Mouse (Mus musculus): Measurements from ENCODE around the gene Nr1h3. TPM values are rescaled to one million over a fixed set of nuclear protein-coding genes. Genes with fewer than 3 reads are reported as not detected.
"Not testable (repeated sequence)": the region's sequence is repeated elsewhere in the genome, so short reads cannot be mapped to it uniquely, and the experiment has no call there.

Gene Nr1h3
- 1.7 and 1.8 TPM in 2 replicates for polyA plus RNA-seq (2015; fragmentation: Nextera tagmentation; extraction: Ambion mirVana)

DNA sequence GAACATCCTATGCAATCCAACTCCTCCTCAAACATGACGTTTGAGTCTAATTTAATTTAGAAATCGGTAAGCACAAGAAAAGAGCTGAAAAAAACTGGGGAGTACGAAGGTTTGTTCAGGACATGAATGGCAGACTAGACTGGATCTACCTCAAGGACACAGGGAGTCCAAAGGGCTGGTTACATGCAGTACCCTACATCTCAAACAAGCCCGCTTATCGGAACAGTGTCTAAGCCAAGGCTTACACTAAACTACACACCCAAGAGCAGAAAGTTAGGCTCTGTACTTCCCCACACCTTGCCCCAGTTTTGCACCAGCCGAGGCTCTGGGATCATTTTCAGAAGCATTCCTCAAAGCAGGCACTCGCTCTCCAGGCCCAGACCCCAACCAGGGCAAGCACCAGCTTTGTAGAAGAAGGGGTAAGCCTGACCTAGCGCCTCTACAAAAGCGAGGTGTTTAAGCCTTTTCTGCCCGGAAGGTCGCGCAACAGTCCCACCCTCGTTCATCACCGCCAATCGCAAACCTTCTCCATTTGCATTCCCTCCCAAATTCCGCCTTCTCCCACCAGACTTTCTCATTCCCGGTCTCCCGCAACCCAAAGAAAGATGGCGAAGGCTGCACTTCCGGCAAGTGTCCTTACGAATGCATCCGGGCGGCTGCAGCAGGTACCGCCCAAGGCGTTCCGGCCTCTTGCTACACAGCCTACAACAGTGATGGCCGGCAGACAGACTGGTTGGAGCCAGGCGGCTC lies at the start of gene Nr1h3, which contains the start of gene Acp2:
Nr1h3 (minus strand) TSS at position 613 of the 750 bp plus-strand sequence.
Acp2 (plus strand) TSS at position 664 of the 750 bp plus-strand sequence.
- Histone ChIP-seq H3K4me2 (peak within 1 kb of the TSS; percentile 86), H3K27me3 (no peaks in the 10 kb centered on the region), H3K36me3 (peaks cover 28% of the 10 kb centered on the region), H3K9ac (peak within 1 kb of the TSS; percentile 91), H3K9me3 (no peaks in the 10 kb centered on the region), H3K4me1 (replicated peaks) (peaks cover 31% of the 10 kb centered on the region), H3K27ac (peak within 1 kb of the TSS; percentile 94), H3K4me3 (peak within 1 kb of the TSS; percentile 79)
- 4% methylated on average over 28 of the region's 28 CpGs for WGBS
- ATAC-seq (ENCODE audit: low FRiP score) = peak; percentile 97

DNA sequence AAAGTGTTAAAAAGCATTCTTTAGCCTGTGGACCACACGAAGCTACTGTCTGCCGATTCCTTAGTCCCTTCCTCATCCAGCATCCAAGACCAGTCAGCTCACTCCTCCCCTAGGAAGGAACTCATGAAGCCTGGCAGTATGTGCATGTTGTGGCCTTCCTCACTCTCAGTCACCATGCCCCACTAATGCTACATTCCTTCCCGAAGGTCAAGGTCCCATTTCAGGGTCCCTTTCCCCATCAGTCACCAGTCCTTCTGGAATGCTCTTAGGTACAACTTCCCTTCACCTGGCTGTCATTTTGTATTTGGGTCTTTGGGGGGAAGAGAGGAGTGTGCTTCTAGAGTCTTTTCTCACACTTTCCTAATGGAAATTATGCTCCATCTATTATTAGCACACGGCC lies 49.4 kb upstream of the Nr1h3 start:
- ATAC-seq (ENCODE audit: low FRiP score) = no peak
- no peaks in the 10 kb centered on the region for H3K36me3 ChIP-seq
- H3K4me2 ChIP-seq = no peak overlapping the region
- H3K4me3 ChIP-seq = no peak overlapping the region
- H3K9me3 ChIP-seq = no peaks in the 10 kb centered on the region
- WGBS = 81% methylated on average over 4 of the region's 4 CpGs
- H3K27ac ChIP-seq = no peak overlapping the region
- H3K9ac ChIP-seq = no peak overlapping the region
- peaks cover 28% of the 10 kb centered on the region for H3K4me1 ChIP-seq (replicated peaks)
- H3K27me3 ChIP-seq = peaks cover 44% of the 10 kb centered on the region

DNA sequence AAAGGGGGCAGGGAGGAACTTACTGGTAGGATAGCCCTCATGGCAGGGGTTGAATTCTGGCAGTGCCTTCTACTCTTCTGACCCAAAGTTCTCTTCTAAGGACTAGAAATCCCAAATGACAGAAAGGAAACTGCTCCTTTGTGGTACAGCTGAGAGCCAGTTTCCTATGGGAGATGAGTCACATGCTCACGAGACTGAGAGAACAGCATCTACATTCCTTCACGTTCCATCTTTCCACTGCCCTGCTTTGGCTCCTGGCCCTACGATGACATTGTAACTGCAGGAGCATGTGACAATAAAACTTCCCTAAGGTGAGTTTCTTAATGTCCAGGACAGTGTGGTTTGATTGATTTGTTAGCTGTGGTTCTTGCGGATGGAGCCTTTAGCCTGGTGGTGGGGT lies 45.7 kb upstream of the Nr1h3 start:
- Histone ChIP-seq H3K36me3 (no peaks in the 10 kb centered on the region), H3K9me3 (no peaks in the 10 kb centered on the region), H3K4me1 (replicated peaks) (peaks cover 3% of the 10 kb centered on the region; the same call in 1 of the 2 replicates), H3K27me3 (peaks cover 11% of the 10 kb centered on the region; the same call in 1 of the 2 replicates), H3K27ac (no peak overlapping the region), H3K4me2 (no peak overlapping the region), H3K9ac (no peak overlapping the region), H3K4me3 (no peak overlapping the region)
- 91% methylated on average over 4 of the region's 4 CpGs for WGBS
- no peak for ATAC-seq (ENCODE audit: low FRiP score)

DNA sequence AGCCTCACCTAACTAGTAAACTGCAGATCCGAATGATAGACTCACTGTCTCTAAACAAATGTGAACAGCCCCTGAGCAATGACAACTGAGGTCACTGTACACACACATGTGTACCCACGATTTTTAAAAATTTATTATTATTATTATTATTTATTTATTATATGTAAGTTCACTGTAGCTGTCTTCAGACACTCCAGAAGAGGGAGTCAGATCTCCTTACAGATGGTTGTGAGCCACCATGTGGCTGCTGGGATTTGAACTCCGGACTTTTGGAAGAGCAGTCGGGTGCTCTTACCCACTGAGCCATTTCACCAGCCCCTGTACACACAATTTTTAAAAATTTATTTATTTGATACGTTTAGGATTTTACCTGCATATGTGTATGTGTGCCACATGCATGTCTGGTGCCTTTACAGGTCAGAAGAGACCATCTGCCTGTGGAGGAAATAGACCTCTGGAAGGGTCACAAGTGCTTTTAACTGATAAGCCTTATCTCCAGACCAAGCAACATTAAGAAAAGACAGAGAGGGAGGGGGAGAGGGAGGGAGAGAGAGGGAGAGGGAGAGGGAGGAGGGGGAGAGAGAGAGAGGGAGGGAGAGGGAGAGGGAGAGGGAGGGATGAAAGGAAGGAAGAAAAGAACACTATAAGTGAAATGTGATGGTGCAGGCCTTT lies 42.1 kb upstream of the Nr1h3 start:
- no peak overlapping the region for H3K4me3 ChIP-seq
- H3K9ac ChIP-seq = no peak overlapping the region
- no peaks in the 10 kb centered on the region for H3K36me3 ChIP-seq
- no peak for ATAC-seq (ENCODE audit: low FRiP score)
- no peaks in the 10 kb centered on the region for H3K9me3 ChIP-seq
- no peak overlapping the region for H3K4me2 ChIP-seq
- no peaks in the 10 kb centered on the region for H3K27me3 ChIP-seq
- H3K27ac ChIP-seq = no peak overlapping the region
- H3K4me1 ChIP-seq (replicated peaks) = peaks cover 5% of the 10 kb centered on the region; the same call in 1 of the 2 replicates
- WGBS = 88% methylated on average over 5 of the region's 5 CpGs

DNA sequence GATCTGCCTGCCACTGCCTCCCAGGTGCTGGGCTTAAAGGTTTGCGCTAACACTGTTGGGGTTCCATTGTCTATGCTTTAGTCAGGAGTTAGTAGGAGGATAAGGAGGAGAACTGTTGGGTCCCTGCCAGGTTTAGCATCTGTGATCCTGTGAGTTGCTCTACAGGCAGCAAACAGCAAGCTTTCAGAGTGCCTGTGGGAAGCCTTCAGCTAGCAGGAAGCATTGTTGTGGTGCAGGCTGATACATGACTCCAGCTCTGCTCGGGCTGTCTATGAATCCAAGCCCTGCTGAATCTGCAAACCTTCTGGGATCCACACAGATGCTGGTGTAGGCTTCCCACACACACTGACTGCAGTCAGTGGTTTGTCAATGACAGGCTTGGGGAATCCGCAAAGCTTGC lies 40.8 kb upstream of the Nr1h3 start:
- Histone ChIP-seq H3K4me1 (replicated peaks) (peaks cover 6% of the 10 kb centered on the region; the same call in 1 of the 2 replicates), H3K36me3 (no peaks in the 10 kb centered on the region), H3K9ac (peak overlapping the region; percentile 19; the same call in 1 of the 2 replicates), H3K27ac (peak overlapping the region; percentile 35; the same call in 1 of the 2 replicates), H3K4me2 (no peak overlapping the region), H3K9me3 (no peaks in the 10 kb centered on the region), H3K27me3 (no peaks in the 10 kb centered on the region), H3K4me3 (no peak overlapping the region)
- no peak for ATAC-seq (ENCODE audit: low FRiP score)
- WGBS = 58% methylated on average over 3 of the region's 3 CpGs

DNA sequence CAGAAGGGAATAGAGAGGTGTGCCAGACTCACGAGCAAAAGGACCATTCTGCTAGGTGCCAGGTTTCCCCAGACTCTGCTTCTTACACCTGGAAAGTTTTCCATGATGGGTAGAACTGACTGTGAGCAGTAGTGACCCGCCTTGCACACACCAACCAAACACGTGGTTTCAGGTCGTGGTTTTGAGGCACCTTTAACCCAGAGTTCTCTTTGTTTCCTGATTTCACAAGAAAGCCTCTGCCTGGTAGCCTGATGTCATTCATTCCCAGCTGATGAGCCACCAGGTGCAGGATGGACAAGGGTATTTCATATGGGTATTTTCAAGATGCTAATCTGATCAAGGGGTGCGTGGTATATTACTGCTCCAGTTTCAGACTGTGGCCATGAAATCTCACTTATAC lies 39.9 kb upstream of the Nr1h3 start:
- H3K4me1 ChIP-seq (replicated peaks) = peaks cover 9% of the 10 kb centered on the region; the same call in 1 of the 2 replicates
- 67% methylated on average over 5 of the region's 5 CpGs for WGBS
- no peaks in the 10 kb centered on the region for H3K36me3 ChIP-seq
- H3K4me2 ChIP-seq = no peak overlapping the region
- H3K4me3 ChIP-seq = no peak overlapping the region
- H3K27me3 ChIP-seq = no peaks in the 10 kb centered on the region
- no peak for ATAC-seq (ENCODE audit: low FRiP score)
- no peaks in the 10 kb centered on the region for H3K9me3 ChIP-seq
- H3K27ac ChIP-seq = no peak overlapping the region
- H3K9ac ChIP-seq = no peak overlapping the region

- H3K4me1 ChIP-seq (replicated peaks) = not testable (repeated sequence)
Measured at GRCm38 (mm10) chr2:91237511-91238080, 35.0 kb upstream of the Nr1h3 start.

DNA sequence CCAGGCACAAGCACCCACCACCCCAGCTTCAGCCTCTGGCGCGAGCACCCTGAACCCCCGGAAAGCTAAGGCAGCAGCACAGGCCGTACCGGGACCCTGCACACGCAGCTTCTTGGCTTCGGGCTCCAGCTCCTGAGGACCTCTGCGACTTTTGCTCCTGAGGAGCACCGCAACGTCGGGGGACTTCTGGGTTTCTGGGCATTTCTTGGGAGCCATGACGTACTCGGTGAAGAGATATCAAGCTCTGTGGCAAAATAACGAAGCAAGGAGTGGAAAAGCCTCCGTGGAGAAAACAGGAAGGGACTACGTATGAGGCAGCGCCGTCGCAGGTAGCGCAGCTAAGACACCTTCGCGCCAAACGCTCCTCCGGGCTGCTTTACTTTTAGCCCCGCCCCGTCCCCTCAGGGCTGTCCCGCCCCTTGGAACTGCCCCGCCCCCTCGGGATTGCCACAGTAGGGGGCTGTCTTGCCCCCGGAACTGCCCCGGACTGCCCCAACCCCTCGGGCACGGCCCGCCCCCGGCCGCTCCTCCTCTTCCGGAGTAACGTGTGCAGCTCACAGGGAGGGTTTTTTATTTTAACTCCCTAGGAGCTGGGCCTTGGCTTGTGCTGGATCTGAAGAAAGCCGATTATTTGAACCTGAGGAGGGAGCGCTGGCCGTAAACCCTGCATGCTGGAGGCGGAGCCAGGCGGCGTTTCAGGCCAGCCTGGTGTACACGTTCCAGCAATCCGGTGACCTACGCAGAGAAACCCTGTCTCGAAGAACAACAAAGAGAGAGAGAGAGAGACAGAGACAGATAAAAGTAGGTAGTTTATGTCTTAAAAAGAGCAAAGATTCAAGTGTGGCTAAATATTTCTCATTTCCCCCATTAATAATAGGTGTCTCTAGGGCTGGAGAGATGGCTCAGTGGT lies 34.2 kb upstream of the Nr1h3 start, which contains the start of gene Ddb2:
Ddb2 (minus strand) TSS at position 382 of the 910 bp plus-strand sequence.
- peaks cover 9% of the 10 kb centered on the region; the same call in 1 of the 2 replicates for H3K36me3 ChIP-seq
- peak within 1 kb of the TSS; percentile 79 for H3K9ac ChIP-seq
- H3K9me3 ChIP-seq = no peaks in the 10 kb centered on the region
- peak within 1 kb of the TSS; percentile 61 for H3K4me3 ChIP-seq
- peaks cover 9% of the 10 kb centered on the region; the same call in 1 of the 2 replicates for H3K4me1 ChIP-seq (replicated peaks)
- peak within 1 kb of the TSS; percentile 83 for H3K4me2 ChIP-seq
- no peaks in the 10 kb centered on the region for H3K27me3 ChIP-seq
- under 1% methylated on average over 48 of the region's 48 CpGs for WGBS
- H3K27ac ChIP-seq = peak within 1 kb of the TSS; percentile 91
- peak; percentile 98 for ATAC-seq (ENCODE audit: low FRiP score)

More at GRCm38 (mm10) chr2:91237511-91238080, 35.0 kb upstream of the Nr1h3 start:
- peak overlapping the region; percentile 91 for H3K27ac ChIP-seq
- WGBS = 17% methylated on average over 4 of the region's 4 CpGs
- peak overlapping the region; percentile 83 for H3K4me2 ChIP-seq
- H3K4me3 ChIP-seq = peak overlapping the region; percentile 61
- not testable (repeated sequence) for H3K27me3 ChIP-seq, H3K36me3 ChIP-seq, H3K9me3 ChIP-seq
- peak overlapping the region; percentile 79 for H3K9ac ChIP-seq
- peak; percentile 69 for ATAC-seq (ENCODE audit: low FRiP score)

DNA sequence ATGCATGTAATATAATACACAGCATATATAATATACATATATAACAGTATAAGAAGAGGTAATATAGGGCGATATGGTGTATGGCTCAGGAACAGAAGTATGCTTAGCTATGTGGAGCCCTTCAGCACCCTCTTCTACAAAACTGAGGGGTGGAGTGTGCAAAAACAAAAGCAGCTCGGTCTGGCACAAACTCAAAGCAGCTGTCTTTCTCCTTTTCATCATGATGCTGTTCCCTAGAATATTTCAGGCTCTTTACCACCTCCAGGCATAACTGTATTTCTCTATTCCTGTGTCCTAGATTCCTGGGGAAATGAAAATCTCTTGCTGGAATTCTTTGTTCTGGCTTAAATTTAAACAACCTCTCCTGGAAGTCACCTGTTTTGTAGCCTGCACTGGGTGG lies 27.1 kb upstream of the Nr1h3 start:
- 81% methylated on average over 2 of the region's 2 CpGs for WGBS
- H3K4me1 ChIP-seq (replicated peaks) = no peaks in the 10 kb centered on the region
- H3K27ac ChIP-seq = no peak overlapping the region
- H3K4me3 ChIP-seq = no peak overlapping the region
- H3K9ac ChIP-seq = no peak overlapping the region
- H3K36me3 ChIP-seq = peaks cover 9% of the 10 kb centered on the region; the same call in 1 of the 2 replicates
- ATAC-seq (ENCODE audit: low FRiP score) = no peak
- H3K4me2 ChIP-seq = no peak overlapping the region
- no peaks in the 10 kb centered on the region for H3K9me3 ChIP-seq
- no peaks in the 10 kb centered on the region for H3K27me3 ChIP-seq

DNA sequence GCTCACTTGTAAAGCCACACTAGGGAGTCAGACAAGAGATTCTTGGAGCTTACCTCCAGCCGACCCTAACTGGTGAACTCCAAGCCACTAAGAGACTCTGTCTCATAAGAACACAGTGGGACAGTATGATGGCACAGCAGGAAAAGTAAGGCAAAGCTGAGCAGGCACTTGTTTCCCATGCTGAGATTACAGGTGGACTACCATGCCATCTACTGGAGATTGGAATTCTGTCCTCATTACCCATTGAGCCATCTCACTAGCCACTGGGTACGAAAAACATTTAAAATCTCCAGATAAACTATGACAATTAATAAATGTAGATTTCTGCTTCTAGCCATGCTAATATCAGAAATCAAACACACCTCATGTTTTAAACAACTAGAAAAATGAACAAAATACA lies 21.0 kb upstream of the Nr1h3 start:
- no peaks in the 10 kb centered on the region for H3K4me1 ChIP-seq (replicated peaks)
- WGBS = 81% methylated on average over 2 of the region's 2 CpGs
- no peak for ATAC-seq (ENCODE audit: low FRiP score)

GRCm38 (mm10) chr2:91220501-91220900 lies 17.9 kb upstream of the Nr1h3 start:
- no peak for ATAC-seq (ENCODE audit: low FRiP score)
- 99% methylated on average over 3 of the region's 3 CpGs for WGBS
- H3K4me1 ChIP-seq (replicated peaks) = 0 out of 2 replicates have a peak, but pooled peaks cover 3% of the 10 kb centered on the region
- no peaks in the 10 kb centered on the region for H3K27me3 ChIP-seq
- no peak overlapping the region for H3K4me3 ChIP-seq
- no peak overlapping the region for H3K9ac ChIP-seq
- no peaks in the 10 kb centered on the region for H3K9me3 ChIP-seq
- H3K27ac ChIP-seq = no peak overlapping the region
- H3K36me3 ChIP-seq = peaks cover 16% of the 10 kb centered on the region
- no peak overlapping the region for H3K4me2 ChIP-seq

More for the DNA sequence above, 21.0 kb upstream of the Nr1h3 start:
- Histone ChIP-seq H3K27ac (no peak overlapping the region), H3K4me3 (no peak overlapping the region), H3K36me3 (no peaks in the 10 kb centered on the region), H3K27me3 (no peaks in the 10 kb centered on the region), H3K4me2 (no peak overlapping the region), H3K9ac (no peak overlapping the region), H3K9me3 (no peaks in the 10 kb centered on the region)

Measured in hindbrain, embryonic 13.5 days (tissue).